In genomic region chr16:38002485-38002884, GRCm38 (mm10) we compare ENCODE assay signal across 21 mouse cellular contexts.
DNase-seq lines count a peak whose midpoint lies in the region; ATAC-seq lines count a peak whose summit lies in the region.
"Had no signal": no experiment of that assay in that cellular context is flagged by ENCODE, and none has a peak within 500 bp of the region (broad histone marks: within the 10 kb centered on the region; RNA-seq: fewer than 3 reads in every experiment).

No protein-coding gene starts in this region.

- H3K9ac ChIP-seq in heart, embryonic 12.5 days: no peak overlapping the region
- no peak overlapping the region for H3K9ac ChIP-seq in liver, embryonic 11.5 days (ENCODE audit: low read depth, low read length)
- no peak overlapping the region for H3K9ac ChIP-seq in liver, embryonic 12.5 days
- H3K9ac ChIP-seq: embryonic facial prominence, embryonic 15.5 days; hindbrain, embryonic 15.5 days; intestine, embryonic 15.5 days; limb, embryonic 13.5 days; liver, embryonic 15.5 days; neural tube, embryonic 15.5 days had no signal

- ATAC-seq in heart, embryonic 12.5 days (ENCODE audit: insufficient number of reproducible peaks, low FRiP score): peak; percentile 57; the same call in 1 of the 2 replicates
- no peak for ATAC-seq in liver, embryonic 11.5 days (replicated peaks; ENCODE audit: low FRiP score)
- ATAC-seq in liver, embryonic 12.5 days: no peak
- ATAC-seq: intestine, embryonic 15.5 days had no signal

- H3K4me3 ChIP-seq in heart, embryonic 12.5 days: no peak overlapping the region
- H3K4me3 ChIP-seq in liver, embryonic 11.5 days (ENCODE audit: low read depth, low read length): no peak overlapping the region
- no peak overlapping the region for H3K4me3 ChIP-seq in liver, embryonic 12.5 days
- no peak overlapping the region for H3K4me3 ChIP-seq in limb, embryonic 10.5 days
- H3K4me3 ChIP-seq: embryonic facial prominence, embryonic 15.5 days; forebrain, embryonic 10.5 days; gastrocnemius, adult 2 months; hindbrain, embryonic 15.5 days; intestine, embryonic 15.5 days; limb, embryonic 13.5 days; liver, embryonic 15.5 days; neural tube, embryonic 15.5 days had no signal

- no peak overlapping the region for H3K4me2 ChIP-seq in heart, embryonic 12.5 days
- H3K4me2 ChIP-seq in liver, embryonic 11.5 days: no peak overlapping the region
- no peak overlapping the region for H3K4me2 ChIP-seq in liver, embryonic 12.5 days
- H3K4me2 ChIP-seq: embryonic facial prominence, embryonic 15.5 days; hindbrain, embryonic 15.5 days; intestine, embryonic 15.5 days; limb, embryonic 13.5 days; liver, embryonic 15.5 days; neural tube, embryonic 15.5 days had no signal

- H3K27me3 ChIP-seq in heart, embryonic 12.5 days (replicated peaks): no peaks in the 10 kb centered on the region; the same call in 1 of the 2 replicates
- H3K27me3 ChIP-seq in liver, embryonic 11.5 days (replicated peaks; ENCODE audit: control insufficient read depth, insufficient read depth, low read length): no peaks in the 10 kb centered on the region
- no peaks in the 10 kb centered on the region for H3K27me3 ChIP-seq in liver, embryonic 12.5 days (replicated peaks)
- H3K27me3 ChIP-seq in limb, embryonic 10.5 days (ENCODE audit: low read depth, poor library complexity, severe bottlenecking): no peaks in the 10 kb centered on the region
- H3K27me3 ChIP-seq: embryonic facial prominence, embryonic 15.5 days; hindbrain, embryonic 15.5 days; intestine, embryonic 15.5 days; limb, embryonic 13.5 days; liver, embryonic 15.5 days; neural tube, embryonic 15.5 days had no signal

- H3K36me3 ChIP-seq in heart, embryonic 12.5 days: no peaks in the 10 kb centered on the region
- no peaks in the 10 kb centered on the region for H3K36me3 ChIP-seq in liver, embryonic 11.5 days (ENCODE audit: control insufficient read depth, insufficient read depth, low read length)
- H3K36me3 ChIP-seq in liver, embryonic 12.5 days: no peaks in the 10 kb centered on the region
- H3K36me3 ChIP-seq in limb, embryonic 10.5 days: no peaks in the 10 kb centered on the region
- H3K36me3 ChIP-seq: embryonic facial prominence, embryonic 15.5 days; forebrain, embryonic 10.5 days; hindbrain, embryonic 15.5 days; intestine, embryonic 15.5 days; limb, embryonic 13.5 days; liver, embryonic 15.5 days; neural tube, embryonic 15.5 days had no signal

- H3K27ac ChIP-seq in heart, embryonic 12.5 days (ENCODE audit: poor library complexity, severe bottlenecking): no peak overlapping the region
- no peak overlapping the region for H3K27ac ChIP-seq in liver, embryonic 11.5 days (ENCODE audit: low read depth, low read length)
- H3K27ac ChIP-seq in liver, embryonic 12.5 days: no peak overlapping the region
- H3K27ac ChIP-seq in limb, embryonic 10.5 days: no peak overlapping the region
- H3K27ac ChIP-seq: embryonic facial prominence, embryonic 15.5 days; forebrain, embryonic 10.5 days; gastrocnemius, adult 2 months; hindbrain, embryonic 15.5 days; intestine, embryonic 15.5 days; limb, embryonic 13.5 days; liver, embryonic 15.5 days; neural tube, embryonic 15.5 days had no signal

- H3K9me3 ChIP-seq in heart, embryonic 12.5 days (replicated peaks): no peaks in the 10 kb centered on the region
- no peaks in the 10 kb centered on the region for H3K9me3 ChIP-seq in liver, embryonic 11.5 days (ENCODE audit: control insufficient read depth, low read length)
- no peaks in the 10 kb centered on the region for H3K9me3 ChIP-seq in liver, embryonic 12.5 days (replicated peaks)
- no peaks in the 10 kb centered on the region for H3K9me3 ChIP-seq in limb, embryonic 10.5 days (replicated peaks)
- H3K9me3 ChIP-seq: embryonic facial prominence, embryonic 15.5 days; forebrain, embryonic 10.5 days; hindbrain, embryonic 15.5 days; intestine, embryonic 15.5 days; limb, embryonic 13.5 days; liver, embryonic 15.5 days; neural tube, embryonic 15.5 days had no signal

- peaks cover 12% of the 10 kb centered on the region for H3K4me1 ChIP-seq in heart, embryonic 12.5 days (replicated peaks)
- no peaks in the 10 kb centered on the region for H3K4me1 ChIP-seq in liver, embryonic 11.5 days (replicated peaks; ENCODE audit: control insufficient read depth, insufficient read depth, low read length)
- no peaks in the 10 kb centered on the region for H3K4me1 ChIP-seq in liver, embryonic 12.5 days
- H3K4me1 ChIP-seq in limb, embryonic 10.5 days: no peaks in the 10 kb centered on the region
- H3K4me1 ChIP-seq: intestine, embryonic 15.5 days; liver, embryonic 15.5 days had no signal

- DNase-seq in heart, adult 18-20 months: no peak
- peak; percentile 29 for DNase-seq in liver, embryonic 11.5 days (ENCODE audit: low spot score)
- peak; percentile 25 for DNase-seq in limb, embryonic 10.5 days (ENCODE audit: low spot score)
- DNase-seq in thymus, postnatal 14 days: peak; percentile 82
- DNase-seq in right cerebral cortex, postnatal 4 days: no peak
- no peak for DNase-seq in spleen, adult 12 weeks (ENCODE audit: low spot score)
- DNase-seq: adrenal gland, postnatal 25 days; cerebellum, adult 11 months; cerebellum, postnatal 14 days; gastrocnemius, adult 2 months; midbrain, embryonic 14.5 days; right cerebral cortex, postnatal 25 days had no signal

- WGBS in heart, embryonic 12.5 days: 40% methylated on average over 3 of the region's 3 CpGs
- 53% methylated on average over 3 of the region's 3 CpGs for WGBS in liver, embryonic 11.5 days
- WGBS in liver, embryonic 12.5 days (ENCODE audit: insufficient replicate concordance): 36% methylated on average over 3 of the region's 3 CpGs
- WGBS in limb, embryonic 10.5 days: 75% methylated on average over 3 of the region's 3 CpGs

Comparison
In these comparisons a context has a peak if more than half of its experiments do, and no peak if none do; other contexts are left out.
1. DNase-seq: peak in liver, embryonic 11.5 days (single experiment), limb, embryonic 10.5 days (single experiment) and thymus, postnatal 14 days (single experiment); none in heart, adult 18-20 months (0 of 2), right cerebral cortex, postnatal 4 days (single experiment) and spleen, adult 12 weeks (single experiment).